Mouse (Mus musculus): ENCODE results near the gene BC024978.

BC024978 gene

DNA sequence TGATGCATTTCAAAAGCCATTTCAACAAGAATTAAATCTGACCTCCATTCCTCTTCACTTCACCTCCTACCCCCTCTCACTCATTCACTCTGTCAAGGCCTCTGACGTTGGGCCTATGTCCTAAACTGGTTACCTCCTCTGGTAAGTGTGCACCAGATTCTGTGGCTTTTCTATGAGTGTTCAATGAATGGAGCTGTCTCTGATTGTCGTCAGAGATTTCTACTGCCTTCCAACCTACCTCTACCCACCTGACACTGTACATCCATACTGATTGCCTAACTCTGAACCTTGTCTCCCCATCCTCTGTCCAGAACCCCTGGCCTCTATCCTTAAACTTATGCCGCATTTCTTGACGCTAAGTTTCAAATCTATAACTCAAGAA, 17.6 kb upstream of the BC024978 start:
- DNase-seq (ENCODE audit: low read depth) = no peak

DNA sequence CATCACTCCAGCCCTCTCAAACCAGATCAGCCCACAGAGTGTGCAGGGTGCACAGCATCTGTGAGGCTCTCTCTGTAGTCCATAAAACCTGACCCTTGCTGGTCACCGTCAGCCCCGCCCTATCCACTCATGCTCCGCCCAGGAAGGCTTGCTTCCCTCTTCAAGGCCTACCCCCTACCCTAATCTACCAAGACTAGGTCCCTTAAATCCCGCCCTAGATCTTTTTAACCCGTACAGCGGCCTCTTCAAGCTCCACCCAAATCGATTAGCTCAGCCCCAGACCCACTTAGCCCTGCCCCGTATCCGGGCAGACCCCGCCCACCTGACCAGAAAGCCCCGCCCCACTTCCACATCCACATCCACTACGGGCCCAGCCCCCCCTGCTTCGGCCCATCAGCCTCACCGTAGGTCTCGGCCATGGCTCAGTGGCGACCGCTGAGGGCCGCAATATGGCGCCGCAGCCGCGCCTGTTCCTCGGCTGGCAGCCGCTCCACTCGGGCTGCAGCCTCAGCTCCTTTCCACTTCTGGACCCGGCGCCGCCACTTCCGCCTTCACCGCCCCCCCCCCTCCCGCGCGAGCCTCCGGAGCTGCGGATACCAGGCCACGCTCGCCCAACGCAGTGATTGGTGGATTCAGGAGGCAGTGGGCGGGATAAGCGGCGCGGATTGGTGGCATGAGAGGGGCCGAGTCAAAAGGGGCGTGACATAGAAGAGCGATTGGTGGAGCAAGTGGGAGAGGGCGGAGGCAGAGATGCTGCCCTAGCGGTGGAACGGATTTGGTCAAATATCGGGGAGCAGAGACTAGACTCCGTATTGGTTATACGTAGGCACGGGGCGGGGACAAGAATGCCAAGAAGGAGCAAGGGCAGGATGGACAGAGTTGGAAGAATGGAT, 17.0 kb upstream of the BC024978 start, which contains the start of gene Rab4b:
Gene Rab4b (minus strand): TSS at position 573 of the 893 bp plus-strand sequence.
- DNase-seq (ENCODE audit: low read depth) = peak; percentile 100

GRCm38 (mm10) chr7:27179217-27179918, 16.2 kb upstream of the BC024978 start:
- no peak for DNase-seq (ENCODE audit: low read depth)

DNA sequence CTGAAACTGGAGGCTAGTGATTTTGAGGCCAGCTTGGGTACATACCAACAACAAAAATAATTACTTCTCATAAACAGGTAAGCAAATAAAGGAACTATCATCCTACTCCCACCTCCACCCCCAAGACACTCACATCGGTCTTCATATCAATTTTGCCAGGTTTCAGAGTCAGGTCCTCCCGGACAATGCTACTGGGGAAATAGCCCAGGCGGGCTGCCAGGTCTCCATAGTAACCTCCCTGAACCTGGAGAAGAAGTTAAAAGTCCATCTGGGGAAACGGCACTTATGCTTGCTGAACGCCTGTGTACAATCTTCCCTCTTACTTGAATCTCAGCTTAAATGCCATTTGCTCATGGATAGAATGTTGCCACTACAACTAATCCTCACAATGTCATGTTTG, 15.5 kb upstream of the BC024978 start:
- DNase-seq (ENCODE audit: low read depth) = no peak

- DNase-seq (ENCODE audit: low read depth) = no peak
These were observed 14.5 kb upstream of the BC024978 start, which contains the start of the genes Gm21983 and Mia for GRCm38 (mm10) chr7:27180837-27181695. TSS of gene Gm21983 (minus strand) at chr7:27181086. TSS of gene Mia (minus strand) at chr7:27181157.

GRCm38 (mm10) chr7:27182498-27182897, 13.1 kb upstream of the BC024978 start:
- DNase-seq (ENCODE audit: low read depth) = no peak

GRCm38 (mm10) chr7:27184964-27185363, 10.6 kb upstream of the BC024978 start:
- DNase-seq (ENCODE audit: low read depth) = no peak

DNA sequence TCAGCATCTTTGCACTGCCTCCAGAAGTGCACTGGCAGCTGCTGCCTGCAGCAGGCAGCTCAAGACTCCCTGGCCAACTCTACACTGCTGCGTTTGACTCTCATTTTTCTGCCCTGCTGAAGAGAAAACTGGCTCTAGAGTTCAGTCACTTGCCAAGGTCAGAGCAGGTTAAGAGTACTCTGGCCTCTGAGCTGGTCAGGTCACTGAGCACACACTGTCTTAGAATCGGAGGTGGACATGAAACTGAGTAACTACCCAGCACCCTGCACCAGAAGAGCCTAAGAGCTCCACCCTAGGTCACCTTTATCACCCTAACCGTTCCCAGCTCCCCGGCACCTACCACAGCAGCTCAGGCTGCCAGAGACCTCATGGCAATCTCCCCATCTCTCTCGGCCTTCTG, 9.6 kb upstream of the BC024978 start:
- no peak for DNase-seq (ENCODE audit: low read depth)

DNA sequence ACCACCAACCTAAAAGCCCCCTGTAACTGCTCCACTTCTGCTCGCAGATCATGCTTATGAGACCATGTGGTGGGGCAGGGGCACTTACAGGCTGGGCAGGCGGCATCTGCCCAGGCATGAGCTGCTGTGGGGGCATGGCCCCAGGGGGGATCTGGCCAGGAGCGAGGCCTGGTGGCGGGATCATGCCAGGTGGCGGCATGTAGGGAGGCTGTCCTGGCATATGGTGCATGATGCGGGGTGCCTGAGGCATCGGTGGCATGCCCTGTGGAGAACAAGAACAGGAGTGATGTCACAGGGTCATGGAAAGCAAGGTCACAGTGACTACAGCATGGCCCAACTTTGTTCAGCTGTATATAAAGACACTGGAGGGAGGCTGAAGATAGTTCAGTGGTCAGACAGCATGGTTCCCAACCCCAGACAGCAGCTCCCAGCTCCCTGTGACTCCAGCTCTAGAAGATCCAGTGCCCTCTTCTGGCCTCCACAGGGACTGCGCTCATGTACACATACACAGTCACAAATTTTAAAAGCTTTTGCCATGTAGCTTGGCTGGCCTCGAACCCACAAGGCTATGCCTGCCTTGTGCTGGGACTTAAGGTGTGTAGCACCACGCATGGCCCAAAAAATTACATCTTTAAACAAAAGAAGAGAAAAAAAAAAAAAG, 6.2 kb upstream of the BC024978 start:
- DNase-seq (ENCODE audit: low read depth) = no peak

DNA sequence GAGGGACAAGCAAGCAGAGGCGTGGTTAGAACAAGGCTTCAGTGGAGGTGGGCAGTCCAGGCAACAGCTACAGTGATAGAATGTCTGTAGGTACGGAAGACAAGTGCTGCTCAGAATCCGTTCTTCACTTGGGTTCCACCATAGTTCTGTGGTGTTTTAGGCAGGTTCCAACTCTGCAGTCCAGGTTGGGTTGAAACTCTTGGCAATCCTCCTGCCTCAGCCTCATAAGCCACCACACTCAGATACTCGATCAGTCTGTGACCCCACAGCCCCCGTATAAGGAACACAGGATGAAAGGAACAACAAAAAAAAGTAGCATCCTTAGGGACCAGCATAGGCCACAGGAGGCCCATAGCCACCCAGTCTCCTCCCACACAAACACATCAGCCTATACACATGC, 3.1 kb upstream of the BC024978 start:
- no peak for DNase-seq (ENCODE audit: low read depth)

GRCm38 (mm10) chr7:27193731-27194130, 1.9 kb upstream of the BC024978 start:
- DNase-seq (ENCODE audit: low read depth) = no peak

DNA sequence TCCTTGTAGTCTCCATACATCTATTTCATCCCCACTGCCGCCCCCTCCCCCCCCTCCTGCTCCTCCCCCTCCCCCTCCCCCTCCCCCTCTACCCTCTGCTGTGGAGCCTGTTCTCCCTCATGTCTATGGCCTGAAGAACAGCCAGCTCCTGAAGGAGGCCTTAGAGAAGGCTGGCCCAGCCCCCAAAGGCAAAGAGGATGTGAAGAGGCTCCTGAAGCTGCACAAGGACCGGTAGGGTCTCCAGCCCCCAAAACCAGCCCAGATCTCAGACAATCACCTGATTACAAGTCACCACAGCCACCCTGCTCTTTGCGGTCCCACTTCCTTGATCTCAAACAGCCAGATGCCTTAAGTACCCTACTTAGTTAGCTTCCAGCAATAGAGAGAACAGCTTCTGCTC, 1.6 kb downstream of the BC024978 start:
- no peak for DNase-seq (ENCODE audit: low read depth)

DNA sequence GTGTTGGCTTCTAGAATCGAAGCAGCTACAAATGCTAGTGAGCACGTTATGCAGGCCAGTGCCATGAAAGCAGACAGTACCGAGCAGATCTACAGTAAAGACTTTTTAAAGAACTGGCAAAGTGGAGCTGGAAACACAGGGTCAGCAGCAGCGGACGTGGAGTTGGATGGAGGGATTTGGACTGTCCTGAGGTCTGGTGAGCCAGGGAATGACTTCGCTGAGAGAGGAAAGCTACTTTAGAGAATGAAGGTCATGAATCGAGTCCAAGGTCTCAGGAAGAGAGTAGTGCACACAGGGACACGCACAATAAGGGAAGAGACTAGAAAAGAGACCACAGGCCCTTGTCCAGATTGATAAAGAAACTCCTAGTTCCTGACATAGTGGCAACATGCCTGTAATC, 2.1 kb downstream of the BC024978 start:
- DNase-seq (ENCODE audit: low read depth) = no peak

- no peak for DNase-seq (ENCODE audit: low read depth)
These were observed 2.8 kb downstream of the BC024978 start for GRCm38 (mm10) chr7:27198355-27198754.

- DNase-seq (ENCODE audit: low read depth) = no peak
These were observed 3.2 kb downstream of the BC024978 start for GRCm38 (mm10) chr7:27198779-27199178.

GRCm38 (mm10) chr7:27203730-27204449, 8.3 kb downstream of the BC024978 start:
- DNase-seq (ENCODE audit: low read depth) = no peak

- DNase-seq (ENCODE audit: low read depth) = no peak
These were observed 17.0 kb downstream of the BC024978 start for GRCm38 (mm10) chr7:27212626-27213025.

DNA sequence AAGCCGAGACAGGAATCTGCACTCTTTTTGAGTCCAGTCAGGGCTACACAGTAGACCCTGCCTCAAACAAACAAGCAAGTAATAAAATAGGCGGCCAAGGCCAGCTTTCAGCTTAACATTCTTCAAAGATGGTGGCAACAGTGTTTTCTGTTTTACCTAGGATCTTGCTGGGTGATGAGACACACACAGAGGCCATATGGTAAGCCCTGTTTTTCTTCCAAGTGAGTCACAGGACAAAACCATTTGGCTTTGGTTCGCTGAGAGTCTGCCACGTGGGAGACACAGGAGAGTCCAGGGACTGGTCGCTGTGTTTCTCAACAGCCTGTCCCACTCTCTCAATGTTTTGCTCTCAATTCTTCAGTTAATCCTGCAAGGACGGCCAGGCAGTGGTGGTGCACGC, 23.0 kb downstream of the BC024978 start:
- DNase-seq (ENCODE audit: low read depth) = peak; percentile 20

DNA sequence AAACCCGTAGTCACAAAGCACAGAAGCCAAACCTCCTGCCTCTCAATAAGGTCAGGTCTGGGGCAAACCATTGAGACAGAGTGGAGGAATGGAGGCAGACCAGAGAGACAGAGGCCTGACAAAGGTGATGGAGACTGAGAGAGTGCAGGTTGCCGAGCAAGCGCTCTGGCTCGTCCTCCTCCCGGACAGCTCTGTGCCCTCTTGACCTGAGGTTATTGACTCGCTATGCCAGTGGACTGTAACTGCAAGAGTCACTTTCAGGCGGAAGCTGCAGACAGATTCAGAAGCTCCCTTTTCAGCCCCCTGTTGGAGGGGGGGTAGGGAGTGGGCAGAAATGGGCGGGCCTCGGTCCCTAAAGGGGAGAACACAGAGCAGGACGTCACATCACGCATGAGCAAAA, 24.4 kb downstream of the BC024978 start:
- DNase-seq (ENCODE audit: low read depth) = no peak

DNA sequence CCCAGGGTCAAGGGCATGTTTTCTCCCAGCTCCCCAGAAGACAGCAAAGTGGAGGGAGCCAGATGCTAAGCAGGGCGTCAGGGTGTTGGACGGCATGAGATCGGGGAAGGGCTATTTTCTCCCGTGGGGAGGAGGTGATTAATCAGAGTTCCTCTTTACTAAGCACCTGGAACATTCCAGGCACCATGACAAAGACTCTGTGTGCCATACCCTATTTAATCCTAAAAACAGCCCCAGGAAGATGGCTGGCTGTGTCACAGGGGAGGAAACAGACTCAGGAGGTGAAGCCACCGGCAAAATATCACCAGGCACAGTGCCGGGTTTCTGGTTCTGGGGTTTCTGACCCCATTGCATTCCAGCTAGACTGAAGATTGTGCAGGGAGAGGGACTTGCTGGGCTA, 26.4 kb downstream of the BC024978 start:
- DNase-seq (ENCODE audit: low read depth) = no peak

- no peak for DNase-seq (ENCODE audit: low read depth)
These were observed 27.0 kb downstream of the BC024978 start for GRCm38 (mm10) chr7:27222538-27222937.
